Mouse (Mus musculus) spleen, adult 12 weeks (tissue): ENCODE measurements around the gene Vmn1r151.
"Not testable (repeated sequence)": the region's sequence is repeated elsewhere in the genome, so short reads cannot be mapped to it uniquely, and the experiment has no call there.

Experiments used
- DNase-seq: peaks from one replicate; pipeline ENCODE4 v3.0.0; 2022; ENCODE audit warnings: low spot score

Vmn1r151 gene

GRCm38 (mm10) chr7:22499578-22499977, at the start of gene Vmn1r151:
TSS of gene Vmn1r151 (minus strand) at chr7:22499678.
- DNase-seq: not testable (repeated sequence)

GRCm38 (mm10) chr7:22534787-22535186, 35.3 kb upstream of the Vmn1r151 start, which contains the start of gene Gm8677:
TSS of gene Gm8677 (minus strand) at chr7:22534887.
- not testable (repeated sequence) for DNase-seq

DNA sequence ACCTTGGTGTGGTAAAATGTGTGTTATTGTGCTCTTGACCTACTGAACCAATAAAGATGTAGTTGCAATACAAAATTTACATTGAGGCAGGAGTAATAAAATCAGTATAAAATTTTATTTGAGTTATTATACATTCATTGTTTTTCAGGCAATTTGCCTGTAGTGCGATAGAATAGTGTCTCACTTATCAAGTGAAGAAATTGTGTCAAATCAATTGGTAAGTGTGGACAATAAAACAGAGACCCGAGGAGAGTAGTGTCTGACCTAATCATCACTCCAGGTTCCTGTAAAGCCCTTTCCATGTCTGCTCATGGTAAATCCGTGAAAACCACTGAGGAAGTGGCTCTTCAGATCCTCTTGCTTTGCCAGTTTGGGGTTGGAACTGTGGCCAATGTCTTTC, 23.2 kb upstream of the Vmn1r151 start, which contains the start of gene Vmn1r152:
TSS of gene Vmn1r152 (plus strand) at position 301 of the 400 bp plus-strand sequence.
- DNase-seq: not testable (repeated sequence)

GRCm38 (mm10) chr7:22463975-22464374, 35.5 kb downstream of the Vmn1r151 start, which contains the start of gene Gm10665:
TSS of gene Gm10665 (minus strand) at chr7:22464075.
- not testable (repeated sequence) for DNase-seq
